Mouse (Mus musculus): Measurements from ENCODE around the gene Tenm3. TPM values are rescaled to one million over a fixed set of nuclear protein-coding genes. Genes with fewer than 3 reads are reported as not detected.
"Not testable (repeated sequence)": the region's sequence is repeated elsewhere in the genome, so short reads cannot be mapped to it uniquely, and the experiment has no call there.

Tenm3 gene
- total RNA-seq, 2 experiments from 2014 or later: 8.5 to 9.5 TPM

GRCm38 (mm10) chr8:48203611-48204010, 640.1 kb downstream of the Tenm3 start:
- no peak for DNase-seq

GRCm38 (mm10) chr8:48203161-48203560, 640.6 kb downstream of the Tenm3 start:
- no peak for DNase-seq

- DNase-seq: no peak
Observed at GRCm38 (mm10) chr8:48202632-48203031, 641.1 kb downstream of the Tenm3 start.

- DNase-seq: no peak
Observed at GRCm38 (mm10) chr8:48199171-48199570, 644.6 kb downstream of the Tenm3 start.

- no peak for DNase-seq
Observed at GRCm38 (mm10) chr8:48195971-48196370, 647.8 kb downstream of the Tenm3 start.

GRCm38 (mm10) chr8:48188586-48188985, 655.2 kb downstream of the Tenm3 start:
- no peak for DNase-seq

- no peak for DNase-seq
Observed at GRCm38 (mm10) chr8:48183758-48184157, 660.0 kb downstream of the Tenm3 start.

- DNase-seq: no peak
Observed at GRCm38 (mm10) chr8:48181000-48181399, 662.8 kb downstream of the Tenm3 start.

GRCm38 (mm10) chr8:48180146-48180545, 663.6 kb downstream of the Tenm3 start:
- not testable (repeated sequence) for DNase-seq

- DNase-seq: no peak
Observed at GRCm38 (mm10) chr8:48178993-48179392, 664.8 kb downstream of the Tenm3 start.

GRCm38 (mm10) chr8:48177876-48178275, 665.9 kb downstream of the Tenm3 start:
- no peak for DNase-seq

Data from heart, postnatal 4 days (tissue).